Mouse (Mus musculus): ENCODE measurements around the gene Plk1. TPM values are rescaled to one million over a fixed set of nuclear protein-coding genes. Genes with fewer than 3 reads are reported as not detected.

Gene Plk1
- polyA plus RNA-seq, 1 experiment from 2014 or later, result 197 TPM

GRCm38 (mm10) chr7:122171613-122172012 lies 12.4 kb downstream of the Plk1 start:
- Histone ChIP-seq H3K9ac (ENCODE audit: low read length) (no peak overlapping the region), H3K36me3 (ENCODE audit: control insufficient read depth, insufficient read depth, low read length) (peaks cover 29% of the 10 kb centered on the region), H3K4me2 (ENCODE audit: low read depth, low read length, severe bottlenecking) (no peak overlapping the region), H3K27me3 (ENCODE audit: control insufficient read depth, insufficient read depth, low read length) (no peaks in the 10 kb centered on the region), H3K9me3 (ENCODE audit: control insufficient read depth, low read length) (no peaks in the 10 kb centered on the region), H3K27ac (ENCODE audit: low read depth, low read length) (no peak overlapping the region), H3K4me3 (ENCODE audit: low read depth, low read length) (no peak overlapping the region), H3K4me1 (replicated peaks; ENCODE audit: control insufficient read depth, insufficient read depth, low read length) (no peaks in the 10 kb centered on the region)
- ATAC-seq (replicated peaks; ENCODE audit: low FRiP score) (no peak), DNase-seq (ENCODE audit: low spot score) (no peak)
- 78% methylated on average over 10 of the region's 10 CpGs for WGBS

GRCm38 (mm10) chr7:122180720-122181119 lies 21.5 kb downstream of the Plk1 start:
- H3K9me3 ChIP-seq (ENCODE audit: control insufficient read depth, low read length), result no peaks in the 10 kb centered on the region
- no peaks in the 10 kb centered on the region for H3K36me3 ChIP-seq (ENCODE audit: control insufficient read depth, insufficient read depth, low read length)
- no peaks in the 10 kb centered on the region for H3K4me1 ChIP-seq (replicated peaks; ENCODE audit: control insufficient read depth, insufficient read depth, low read length)
- H3K9ac ChIP-seq (ENCODE audit: low read length), result no peak overlapping the region
- H3K27ac ChIP-seq (ENCODE audit: low read depth, low read length), result no peak overlapping the region
- DNase-seq (ENCODE audit: low spot score) (no peak), ATAC-seq (replicated peaks; ENCODE audit: low FRiP score) (no peak)
- WGBS, result 90% methylated on average over 7 of the region's 7 CpGs
- H3K27me3 ChIP-seq (ENCODE audit: control insufficient read depth, insufficient read depth, low read length), result no peaks in the 10 kb centered on the region
- no peak overlapping the region for H3K4me2 ChIP-seq (ENCODE audit: low read depth, low read length, severe bottlenecking)
- H3K4me3 ChIP-seq (ENCODE audit: low read depth, low read length), result no peak overlapping the region

- no peaks in the 10 kb centered on the region for H3K4me1 ChIP-seq (replicated peaks; ENCODE audit: control insufficient read depth, insufficient read depth, low read length)
- no peak overlapping the region for H3K27ac ChIP-seq (ENCODE audit: low read depth, low read length)
- ATAC-seq (replicated peaks; ENCODE audit: low FRiP score) (no peak), DNase-seq (ENCODE audit: low spot score) (no peak)
- H3K36me3 ChIP-seq (ENCODE audit: control insufficient read depth, insufficient read depth, low read length), result no peaks in the 10 kb centered on the region
- H3K9ac ChIP-seq (ENCODE audit: low read length), result no peak overlapping the region
- no peaks in the 10 kb centered on the region for H3K9me3 ChIP-seq (ENCODE audit: control insufficient read depth, low read length)
- H3K4me2 ChIP-seq (ENCODE audit: low read depth, low read length, severe bottlenecking), result no peak overlapping the region
- H3K27me3 ChIP-seq (ENCODE audit: control insufficient read depth, insufficient read depth, low read length), result no peaks in the 10 kb centered on the region
- no peak overlapping the region for H3K4me3 ChIP-seq (ENCODE audit: low read depth, low read length)
- WGBS, result 78% methylated on average over 5 of the region's 5 CpGs
These were observed 25.3 kb downstream of the Plk1 start for GRCm38 (mm10) chr7:122184569-122184968.

GRCm38 (mm10) chr7:122186043-122186442 lies 26.8 kb downstream of the Plk1 start, which contains the start of gene Ern2:
Gene Ern2, minus strand, starts transcription at chr7:122186207.
- 16% methylated on average over 17 of the region's 17 CpGs for WGBS
- no peak within 1 kb of the TSS for H3K27ac ChIP-seq (ENCODE audit: low read depth, low read length)
- ATAC-seq (replicated peaks; ENCODE audit: low FRiP score), result no peak
- H3K27me3 ChIP-seq (ENCODE audit: control insufficient read depth, insufficient read depth, low read length), result no peaks in the 10 kb centered on the region
- no peak within 1 kb of the TSS for H3K9ac ChIP-seq (ENCODE audit: low read length)
- no peak within 1 kb of the TSS for H3K4me3 ChIP-seq (ENCODE audit: low read depth, low read length)
- no peak within 1 kb of the TSS for H3K4me2 ChIP-seq (ENCODE audit: low read depth, low read length, severe bottlenecking)
- no peaks in the 10 kb centered on the region for H3K9me3 ChIP-seq (ENCODE audit: control insufficient read depth, low read length)
- DNase-seq (ENCODE audit: low spot score), result no peak
- no peaks in the 10 kb centered on the region for H3K4me1 ChIP-seq (replicated peaks; ENCODE audit: control insufficient read depth, insufficient read depth, low read length)
- no peaks in the 10 kb centered on the region for H3K36me3 ChIP-seq (ENCODE audit: control insufficient read depth, insufficient read depth, low read length)

- WGBS, result 36% methylated on average over 7 of the region's 7 CpGs
- H3K4me3 ChIP-seq (ENCODE audit: low read depth, low read length), result no peak overlapping the region
- ATAC-seq (replicated peaks; ENCODE audit: low FRiP score) (no peak), DNase-seq (ENCODE audit: low spot score) (peak; percentile 84)
- no peak overlapping the region for H3K9ac ChIP-seq (ENCODE audit: low read length)
- no peaks in the 10 kb centered on the region for H3K27me3 ChIP-seq (ENCODE audit: control insufficient read depth, insufficient read depth, low read length)
- no peaks in the 10 kb centered on the region for H3K36me3 ChIP-seq (ENCODE audit: control insufficient read depth, insufficient read depth, low read length)
- H3K4me1 ChIP-seq (replicated peaks; ENCODE audit: control insufficient read depth, insufficient read depth, low read length), result no peaks in the 10 kb centered on the region
- no peak overlapping the region for H3K27ac ChIP-seq (ENCODE audit: low read depth, low read length)
- H3K4me2 ChIP-seq (ENCODE audit: low read depth, low read length, severe bottlenecking), result no peak overlapping the region
- no peaks in the 10 kb centered on the region for H3K9me3 ChIP-seq (ENCODE audit: control insufficient read depth, low read length)
These were observed 30.2 kb downstream of the Plk1 start for GRCm38 (mm10) chr7:122189484-122189883.

- DNase-seq (ENCODE audit: low spot score), result no peak
- Histone ChIP-seq H3K27me3 (ENCODE audit: control insufficient read depth, insufficient read depth, low read length) (no peaks in the 10 kb centered on the region), H3K4me2 (ENCODE audit: low read depth, low read length, severe bottlenecking) (no peak overlapping the region), H3K27ac (ENCODE audit: low read depth, low read length) (no peak overlapping the region), H3K9ac (ENCODE audit: low read length) (no peak overlapping the region), H3K9me3 (ENCODE audit: control insufficient read depth, low read length) (no peaks in the 10 kb centered on the region), H3K4me3 (ENCODE audit: low read depth, low read length) (no peak overlapping the region), H3K36me3 (ENCODE audit: control insufficient read depth, insufficient read depth, low read length) (no peaks in the 10 kb centered on the region), H3K4me1 (replicated peaks; ENCODE audit: control insufficient read depth, insufficient read depth, low read length) (no peaks in the 10 kb centered on the region)
- no peak for ATAC-seq (replicated peaks; ENCODE audit: low FRiP score)
- WGBS, result 65% methylated on average over 10 of the region's 10 CpGs
These were observed 31.9 kb downstream of the Plk1 start for GRCm38 (mm10) chr7:122191097-122191496.

GRCm38 (mm10) chr7:122193919-122194318 lies 34.7 kb downstream of the Plk1 start:
- Histone ChIP-seq H3K27me3 (ENCODE audit: control insufficient read depth, insufficient read depth, low read length) (no peaks in the 10 kb centered on the region), H3K4me3 (ENCODE audit: low read depth, low read length) (no peak overlapping the region), H3K36me3 (ENCODE audit: control insufficient read depth, insufficient read depth, low read length) (no peaks in the 10 kb centered on the region), H3K9ac (ENCODE audit: low read length) (no peak overlapping the region), H3K4me1 (replicated peaks; ENCODE audit: control insufficient read depth, insufficient read depth, low read length) (no peaks in the 10 kb centered on the region), H3K9me3 (ENCODE audit: control insufficient read depth, low read length) (no peaks in the 10 kb centered on the region), H3K27ac (ENCODE audit: low read depth, low read length) (no peak overlapping the region), H3K4me2 (ENCODE audit: low read depth, low read length, severe bottlenecking) (no peak overlapping the region)
- DNase-seq (ENCODE audit: low spot score), result no peak
- no peak for ATAC-seq (replicated peaks; ENCODE audit: low FRiP score)

- no peaks in the 10 kb centered on the region for H3K36me3 ChIP-seq (ENCODE audit: control insufficient read depth, insufficient read depth, low read length)
- H3K27me3 ChIP-seq (ENCODE audit: control insufficient read depth, insufficient read depth, low read length), result no peaks in the 10 kb centered on the region
- DNase-seq (ENCODE audit: low spot score) (no peak), ATAC-seq (replicated peaks; ENCODE audit: low FRiP score) (no peak)
- H3K4me1 ChIP-seq (replicated peaks; ENCODE audit: control insufficient read depth, insufficient read depth, low read length), result no peaks in the 10 kb centered on the region
- H3K4me3 ChIP-seq (ENCODE audit: low read depth, low read length), result no peak overlapping the region
- no peaks in the 10 kb centered on the region for H3K9me3 ChIP-seq (ENCODE audit: control insufficient read depth, low read length)
- WGBS, result 85% methylated on average over 9 of the region's 9 CpGs
- no peak overlapping the region for H3K4me2 ChIP-seq (ENCODE audit: low read depth, low read length, severe bottlenecking)
- no peak overlapping the region for H3K9ac ChIP-seq (ENCODE audit: low read length)
- H3K27ac ChIP-seq (ENCODE audit: low read depth, low read length), result no peak overlapping the region
These were observed 37.5 kb downstream of the Plk1 start for GRCm38 (mm10) chr7:122196771-122197170.

- 36% methylated on average over 4 of the region's 4 CpGs for whole genome bisulfite sequencing
- Histone ChIP-seq H3K4me1 (replicated peaks; ENCODE audit: control insufficient read depth, insufficient read depth, low read length) (no peaks in the 10 kb centered on the region), H3K9me3 (ENCODE audit: control insufficient read depth, low read length) (no peaks in the 10 kb centered on the region), H3K9ac (ENCODE audit: low read length) (no peak overlapping the region), H3K36me3 (ENCODE audit: control insufficient read depth, insufficient read depth, low read length) (no peaks in the 10 kb centered on the region), H3K27me3 (ENCODE audit: control insufficient read depth, insufficient read depth, low read length) (no peaks in the 10 kb centered on the region), H3K4me3 (ENCODE audit: low read depth, low read length) (no peak overlapping the region), H3K27ac (ENCODE audit: low read depth, low read length) (no peak overlapping the region), H3K4me2 (ENCODE audit: low read depth, low read length, severe bottlenecking) (no peak overlapping the region)
- DNase-seq (ENCODE audit: low spot score), result no peak
- ATAC-seq (replicated peaks; ENCODE audit: low FRiP score), result no peak
These were observed 38.1 kb downstream of the Plk1 start for GRCm38 (mm10) chr7:122197306-122197705.
